Mouse (Mus musculus): ENCODE results near the gene Slc22a4.

DNA sequence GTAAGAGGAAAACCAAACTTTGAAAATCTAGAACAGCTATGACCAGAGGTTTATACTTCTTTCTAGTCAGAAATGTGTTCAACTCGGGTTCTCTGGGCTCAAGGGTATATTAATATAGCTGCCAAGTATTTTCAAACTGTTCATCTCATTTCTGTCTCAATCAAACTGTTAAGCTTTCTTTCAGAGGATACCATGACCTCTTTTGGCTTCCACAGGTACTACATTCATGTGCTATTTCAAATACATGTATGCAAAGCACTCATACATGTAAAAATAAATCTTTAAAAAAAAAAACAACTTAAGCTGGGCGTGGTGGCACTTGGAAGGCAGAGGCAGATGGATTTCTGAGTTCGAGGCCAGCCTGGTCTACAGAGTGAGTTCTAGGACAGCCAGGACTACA is 50.2 kb downstream of the Slc22a4 start:
- TF ChIP-seq CTCF (IDR thresholded peaks at IDR 0.05; ENCODE audit: control insufficient read depth, insufficient read depth, insufficient read length) (no peak), MYOD1 (IDR thresholded peaks at IDR 0.05; ENCODE audit: control insufficient read depth, insufficient read length, low read depth) (no peak)

Data from C2C12 (cell line).